Mouse (Mus musculus): ENCODE measurements around the gene Zfp770. TPM values are rescaled to one million over a fixed set of nuclear protein-coding genes. Genes with fewer than 3 reads are reported as not detected.

Zfp770 gene
- polyA plus RNA-seq, 1 experiment from 2014 or later, result 5.5 TPM

DNA sequence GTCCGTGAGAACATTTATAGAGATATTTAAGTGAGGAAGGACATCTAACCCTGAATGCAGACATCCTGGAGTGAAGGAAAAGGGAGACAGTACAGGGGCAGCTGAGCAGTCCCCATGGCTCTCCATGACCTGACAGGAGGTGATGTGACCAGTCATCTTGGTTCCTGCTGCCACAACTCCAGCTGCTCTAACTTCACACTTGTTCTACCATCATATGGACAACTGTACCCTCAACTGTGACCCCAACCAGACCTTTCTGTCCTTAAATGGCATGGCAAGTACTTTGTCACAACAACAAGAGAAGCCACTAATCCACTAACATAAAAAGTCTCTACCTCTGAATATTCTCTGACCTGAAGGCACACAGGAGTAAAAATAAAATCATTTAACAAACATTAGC lies 39.3 kb downstream of the Zfp770 start:
- ATAC-seq (replicated peaks; ENCODE audit: insufficient number of reproducible peaks, low FRiP score, low TSS enrichment, low read depth) (no peak), DNase-seq (ENCODE audit: low spot score) (no peak)
- H3K4me2 ChIP-seq (ENCODE audit: low read depth, low read length), result no peak overlapping the region
- H3K27me3 ChIP-seq (ENCODE audit: control insufficient read depth, insufficient read depth, low read length), result no peaks in the 10 kb centered on the region
- 88% methylated on average over 1 of the region's 1 CpGs for WGBS
- H3K4me3 ChIP-seq (ENCODE audit: low read depth, low read length), result no peak overlapping the region
- no peaks in the 10 kb centered on the region for H3K4me1 ChIP-seq (ENCODE audit: control insufficient read depth, insufficient read depth, low read length)
- no peak overlapping the region for H3K27ac ChIP-seq (replicated peaks; ENCODE audit: low read depth, low read length)
- H3K9me3 ChIP-seq (replicated peaks; ENCODE audit: control insufficient read depth, low read length), result no peaks in the 10 kb centered on the region
- H3K36me3 ChIP-seq (replicated peaks; ENCODE audit: control insufficient read depth, insufficient read depth, low read depth, low read length), result no peaks in the 10 kb centered on the region; the same call in 1 of the 2 replicates
- no peak overlapping the region for H3K9ac ChIP-seq (replicated peaks; ENCODE audit: low read length)

DNA sequence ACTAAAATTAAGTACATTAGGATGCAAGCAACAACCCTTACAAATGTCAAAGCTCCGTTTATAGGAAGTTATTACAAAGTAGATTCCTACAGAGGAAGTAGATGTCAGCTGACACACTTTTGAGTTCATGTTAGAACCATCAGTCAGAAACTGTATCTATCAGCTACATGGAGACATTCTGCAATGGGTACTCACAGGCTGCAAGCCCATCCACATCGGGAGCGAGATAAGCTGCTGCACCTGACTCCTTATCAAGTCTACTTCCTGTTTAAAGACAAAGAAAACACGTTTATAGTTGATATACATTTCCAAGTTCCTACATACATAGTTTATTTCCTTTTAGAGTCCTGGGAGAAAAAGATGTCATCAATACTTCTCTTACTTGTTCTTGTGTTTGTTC lies 43.9 kb downstream of the Zfp770 start:
- Histone ChIP-seq H3K4me2 (ENCODE audit: low read depth, low read length) (no peak overlapping the region), H3K9me3 (replicated peaks; ENCODE audit: control insufficient read depth, low read length) (no peaks in the 10 kb centered on the region), H3K27ac (replicated peaks; ENCODE audit: low read depth, low read length) (no peak overlapping the region), H3K4me3 (ENCODE audit: low read depth, low read length) (no peak overlapping the region), H3K36me3 (replicated peaks; ENCODE audit: control insufficient read depth, insufficient read depth, low read depth, low read length) (no peaks in the 10 kb centered on the region; the same call in none of the 2 replicates), H3K9ac (replicated peaks; ENCODE audit: low read length) (no peak overlapping the region), H3K27me3 (ENCODE audit: control insufficient read depth, insufficient read depth, low read length) (no peaks in the 10 kb centered on the region), H3K4me1 (ENCODE audit: control insufficient read depth, insufficient read depth, low read length) (no peaks in the 10 kb centered on the region)
- DNase-seq (ENCODE audit: low spot score), result no peak
- no peak for ATAC-seq (replicated peaks; ENCODE audit: insufficient number of reproducible peaks, low FRiP score, low TSS enrichment, low read depth)
- 89% methylated on average over 4 of the region's 4 CpGs for WGBS

DNA sequence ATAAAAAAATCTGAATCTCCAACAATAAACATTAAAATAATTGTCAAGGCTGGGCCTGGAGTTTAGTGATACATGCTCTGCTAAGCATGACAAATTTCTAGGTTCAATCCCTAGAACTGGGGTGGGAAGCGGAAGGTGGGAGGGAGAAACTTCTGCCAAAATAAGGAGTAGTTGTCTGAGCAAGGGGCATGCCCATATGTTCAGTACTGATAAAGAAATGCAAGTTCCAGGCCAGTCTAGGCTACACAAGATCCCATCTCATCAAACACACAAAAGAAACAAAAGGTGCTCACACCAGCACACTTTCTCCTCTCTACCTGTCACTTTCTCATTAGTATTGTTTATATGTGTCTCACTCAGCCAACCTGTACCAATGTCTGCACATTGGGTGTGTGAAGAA lies 44.6 kb downstream of the Zfp770 start:
- 88% methylated on average over 1 of the region's 1 CpGs for WGBS

DNA sequence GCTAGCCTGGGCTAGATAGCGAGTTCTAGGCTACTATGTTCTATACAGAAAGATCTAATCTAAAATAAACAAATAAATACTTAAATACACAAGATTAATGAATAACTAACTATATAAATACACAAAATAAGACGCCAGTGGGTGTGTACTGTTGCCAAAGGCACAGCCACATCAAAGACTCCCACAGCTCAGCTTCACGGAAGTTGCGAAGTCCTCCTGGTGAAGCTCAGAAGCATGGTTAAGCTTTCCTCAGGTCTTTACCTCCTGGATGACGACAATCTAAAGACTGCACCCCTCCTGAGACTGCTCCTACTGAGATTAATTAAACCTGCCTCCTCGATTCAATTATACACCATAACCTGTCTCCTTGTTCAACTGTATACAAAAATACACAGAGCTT lies 48.0 kb downstream of the Zfp770 start:
- 92% methylated on average over 6 of the region's 6 CpGs for WGBS
- Histone ChIP-seq H3K4me2 (ENCODE audit: low read depth, low read length) (no peak overlapping the region), H3K27ac (replicated peaks; ENCODE audit: low read depth, low read length) (no peak overlapping the region), H3K4me1 (ENCODE audit: control insufficient read depth, insufficient read depth, low read length) (no peaks in the 10 kb centered on the region), H3K9me3 (replicated peaks; ENCODE audit: control insufficient read depth, low read length) (no peaks in the 10 kb centered on the region), H3K4me3 (ENCODE audit: low read depth, low read length) (no peak overlapping the region), H3K9ac (replicated peaks; ENCODE audit: low read length) (no peak overlapping the region), H3K27me3 (ENCODE audit: control insufficient read depth, insufficient read depth, low read length) (no peaks in the 10 kb centered on the region), H3K36me3 (replicated peaks; ENCODE audit: control insufficient read depth, insufficient read depth, low read depth, low read length) (no peaks in the 10 kb centered on the region; the same call in none of the 2 replicates)
- ATAC-seq (replicated peaks; ENCODE audit: insufficient number of reproducible peaks, low FRiP score, low TSS enrichment, low read depth), result no peak
- no peak for DNase-seq (ENCODE audit: low spot score)

More for the DNA sequence above, 44.6 kb downstream of the Zfp770 start:
- ATAC-seq (replicated peaks; ENCODE audit: insufficient number of reproducible peaks, low FRiP score, low TSS enrichment, low read depth) (no peak), DNase-seq (ENCODE audit: low spot score) (no peak)
- Histone ChIP-seq H3K4me2 (ENCODE audit: low read depth, low read length) (no peak overlapping the region), H3K4me3 (ENCODE audit: low read depth, low read length) (no peak overlapping the region), H3K27me3 (ENCODE audit: control insufficient read depth, insufficient read depth, low read length) (no peaks in the 10 kb centered on the region), H3K9me3 (replicated peaks; ENCODE audit: control insufficient read depth, low read length) (no peaks in the 10 kb centered on the region), H3K36me3 (replicated peaks; ENCODE audit: control insufficient read depth, insufficient read depth, low read depth, low read length) (no peaks in the 10 kb centered on the region; the same call in none of the 2 replicates), H3K27ac (replicated peaks; ENCODE audit: low read depth, low read length) (no peak overlapping the region), H3K4me1 (ENCODE audit: control insufficient read depth, insufficient read depth, low read length) (no peaks in the 10 kb centered on the region), H3K9ac (replicated peaks; ENCODE audit: low read length) (no peak overlapping the region)

DNA sequence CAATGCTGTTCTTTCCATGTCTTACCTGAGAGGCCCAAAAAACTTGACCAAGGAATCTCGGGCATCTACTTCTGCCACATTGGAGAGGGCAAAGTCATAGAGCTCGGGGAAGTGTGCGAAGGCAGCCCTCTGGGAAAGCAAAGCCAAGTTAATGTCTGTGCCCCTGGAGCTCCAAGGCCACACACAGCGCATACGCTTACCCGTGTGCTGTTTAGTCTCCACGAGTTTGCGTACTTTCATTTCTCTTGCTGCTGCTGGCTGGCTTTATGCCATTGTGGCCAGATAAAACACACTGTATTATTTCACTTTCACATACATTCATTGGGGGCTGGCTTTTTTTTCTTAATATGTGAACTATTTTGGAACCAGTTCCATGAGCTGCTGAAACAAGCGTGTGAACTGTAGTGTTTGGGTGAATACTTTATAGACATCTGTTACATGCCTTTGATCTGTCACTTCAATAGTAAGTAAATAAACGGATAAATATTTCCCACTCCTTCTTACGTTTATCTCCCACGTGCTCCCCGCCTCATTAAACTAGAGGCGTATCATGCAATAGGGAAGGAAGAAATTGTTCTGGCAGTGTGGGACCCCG lies 54.3 kb downstream of the Zfp770 start:
- DNase-seq (ENCODE audit: low spot score), result no peak
- Histone ChIP-seq H3K36me3 (replicated peaks; ENCODE audit: control insufficient read depth, insufficient read depth, low read depth, low read length) (no peaks in the 10 kb centered on the region; the same call in 1 of the 2 replicates), H3K4me3 (ENCODE audit: low read depth, low read length) (no peak overlapping the region), H3K9ac (replicated peaks; ENCODE audit: low read length) (no peak overlapping the region), H3K9me3 (replicated peaks; ENCODE audit: control insufficient read depth, low read length) (no peaks in the 10 kb centered on the region), H3K27ac (replicated peaks; ENCODE audit: low read depth, low read length) (no peak overlapping the region), H3K4me1 (ENCODE audit: control insufficient read depth, insufficient read depth, low read length) (no peaks in the 10 kb centered on the region), H3K27me3 (ENCODE audit: control insufficient read depth, insufficient read depth, low read length) (no peaks in the 10 kb centered on the region), H3K4me2 (ENCODE audit: low read depth, low read length) (no peak overlapping the region)
- WGBS, result 93% methylated on average over 15 of the region's 15 CpGs
- no peak for ATAC-seq (replicated peaks; ENCODE audit: insufficient number of reproducible peaks, low FRiP score, low TSS enrichment, low read depth)

DNA sequence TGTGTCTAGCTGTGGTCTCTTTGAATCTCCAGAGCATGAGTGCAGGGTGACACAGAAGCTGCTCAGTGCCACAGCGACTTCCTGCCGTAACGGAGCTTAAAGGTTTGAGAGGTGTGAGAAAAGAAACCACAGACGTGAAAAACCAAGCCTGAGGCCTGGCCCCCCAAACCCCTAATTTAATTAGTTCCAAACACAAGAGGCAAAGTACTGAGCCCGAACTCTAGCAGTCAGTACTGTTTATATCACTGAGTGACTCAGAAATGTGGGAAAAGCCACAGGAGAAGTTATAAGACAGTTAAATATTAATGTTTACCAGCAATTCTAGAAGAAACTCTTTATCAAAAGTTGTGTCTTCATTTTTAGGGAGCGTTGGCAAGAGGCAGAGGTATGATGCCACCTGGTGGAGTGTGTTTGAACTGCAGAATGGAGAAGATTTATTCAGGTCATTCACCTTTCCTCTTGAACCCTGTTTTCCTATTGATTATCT lies 55.9 kb downstream of the Zfp770 start:
- H3K27me3 ChIP-seq (ENCODE audit: control insufficient read depth, insufficient read depth, low read length), result no peaks in the 10 kb centered on the region
- H3K4me3 ChIP-seq (ENCODE audit: low read depth, low read length), result no peak overlapping the region
- 76% methylated on average over 6 of the region's 6 CpGs for WGBS
- peak; percentile 55 for DNase-seq (ENCODE audit: low spot score)
- H3K36me3 ChIP-seq (replicated peaks; ENCODE audit: control insufficient read depth, insufficient read depth, low read depth, low read length), result no peaks in the 10 kb centered on the region; the same call in 1 of the 2 replicates
- H3K9me3 ChIP-seq (replicated peaks; ENCODE audit: control insufficient read depth, low read length), result no peaks in the 10 kb centered on the region
- H3K9ac ChIP-seq (replicated peaks; ENCODE audit: low read length), result no peak overlapping the region
- ATAC-seq (replicated peaks; ENCODE audit: insufficient number of reproducible peaks, low FRiP score, low TSS enrichment, low read depth), result no peak
- H3K4me2 ChIP-seq (ENCODE audit: low read depth, low read length), result no peak overlapping the region
- no peaks in the 10 kb centered on the region for H3K4me1 ChIP-seq (ENCODE audit: control insufficient read depth, insufficient read depth, low read length)
- no peak overlapping the region for H3K27ac ChIP-seq (replicated peaks; ENCODE audit: low read depth, low read length)

DNA sequence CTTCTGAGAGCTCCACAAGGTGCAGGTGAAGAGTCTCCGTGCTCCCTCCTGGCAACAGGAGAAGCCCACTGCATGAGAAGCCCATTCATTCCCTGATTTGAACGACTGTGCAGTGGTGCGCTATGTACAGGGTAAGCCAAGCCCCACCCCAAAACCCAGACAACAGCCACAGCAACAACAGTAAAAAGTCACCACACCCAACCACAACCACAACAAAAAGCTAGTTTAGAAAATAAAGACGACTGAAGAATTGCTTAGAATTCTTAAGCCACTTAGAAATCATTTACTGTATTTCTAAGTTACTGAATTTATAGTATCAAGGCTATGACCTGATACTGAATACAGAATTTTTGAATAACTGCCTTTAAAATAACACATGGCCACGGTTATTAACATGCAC lies 56.4 kb downstream of the Zfp770 start:
- no peaks in the 10 kb centered on the region for H3K27me3 ChIP-seq (ENCODE audit: control insufficient read depth, insufficient read depth, low read length)
- ATAC-seq (replicated peaks; ENCODE audit: insufficient number of reproducible peaks, low FRiP score, low TSS enrichment, low read depth) (no peak), DNase-seq (ENCODE audit: low spot score) (no peak)
- no peak overlapping the region for H3K4me3 ChIP-seq (ENCODE audit: low read depth, low read length)
- H3K27ac ChIP-seq (replicated peaks; ENCODE audit: low read depth, low read length), result no peak overlapping the region
- WGBS, result 96% methylated on average over 5 of the region's 5 CpGs
- no peak overlapping the region for H3K9ac ChIP-seq (replicated peaks; ENCODE audit: low read length)
- no peaks in the 10 kb centered on the region for H3K4me1 ChIP-seq (ENCODE audit: control insufficient read depth, insufficient read depth, low read length)
- H3K36me3 ChIP-seq (replicated peaks; ENCODE audit: control insufficient read depth, insufficient read depth, low read depth, low read length), result no peaks in the 10 kb centered on the region; the same call in 1 of the 2 replicates
- no peak overlapping the region for H3K4me2 ChIP-seq (ENCODE audit: low read depth, low read length)
- no peaks in the 10 kb centered on the region for H3K9me3 ChIP-seq (replicated peaks; ENCODE audit: control insufficient read depth, low read length)

DNA sequence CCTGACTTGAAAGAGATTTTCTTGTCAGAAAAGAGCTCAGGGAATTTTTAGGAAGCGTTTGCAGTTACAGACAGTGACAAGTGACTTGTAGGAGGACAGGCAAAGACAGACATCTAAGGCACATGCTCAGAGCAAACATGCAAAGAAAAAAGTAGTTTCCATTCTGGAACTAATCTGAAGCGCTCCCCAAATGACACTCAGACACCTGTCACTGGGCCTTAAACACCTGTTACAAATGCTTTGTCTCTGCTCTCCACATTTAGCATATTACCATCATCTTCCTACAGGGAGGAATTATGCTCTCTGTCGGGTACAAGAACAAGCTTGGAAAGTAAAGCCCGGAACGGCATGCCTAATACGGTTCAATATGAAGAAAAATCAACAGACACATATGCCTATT lies 57.4 kb downstream of the Zfp770 start:
- DNase-seq (ENCODE audit: low spot score) (no peak), ATAC-seq (replicated peaks; ENCODE audit: insufficient number of reproducible peaks, low FRiP score, low TSS enrichment, low read depth) (no peak)
- H3K9ac ChIP-seq (replicated peaks; ENCODE audit: low read length), result no peak overlapping the region
- no peaks in the 10 kb centered on the region; the same call in 1 of the 2 replicates for H3K36me3 ChIP-seq (replicated peaks; ENCODE audit: control insufficient read depth, insufficient read depth, low read depth, low read length)
- no peak overlapping the region for H3K27ac ChIP-seq (replicated peaks; ENCODE audit: low read depth, low read length)
- WGBS, result 94% methylated on average over 6 of the region's 6 CpGs
- no peaks in the 10 kb centered on the region for H3K27me3 ChIP-seq (ENCODE audit: control insufficient read depth, insufficient read depth, low read length)
- H3K4me3 ChIP-seq (ENCODE audit: low read depth, low read length), result no peak overlapping the region
- no peak overlapping the region for H3K4me2 ChIP-seq (ENCODE audit: low read depth, low read length)
- H3K4me1 ChIP-seq (ENCODE audit: control insufficient read depth, insufficient read depth, low read length), result no peaks in the 10 kb centered on the region
- no peaks in the 10 kb centered on the region for H3K9me3 ChIP-seq (replicated peaks; ENCODE audit: control insufficient read depth, low read length)

Measured in embryonic facial prominence, embryonic 11.5 days (tissue).